Mouse (Mus musculus) heart, postnatal 0 days (tissue): ENCODE data around the gene Ppp3cb. TPM values are rescaled to one million over a fixed set of nuclear protein-coding genes. Genes with fewer than 3 reads are reported as not detected.

Source experiments
- ATAC-seq: fragments of 200-750 bp; cut with Nextera tagmentation; 2 replicates; pipeline ENCODE4 v1.8.0; 2017; ENCODE audit warnings: low read depth, moderate number of reproducible peaks, moderate library complexity; ENCODE audit not compliant: insufficient read depth
- DNase-seq: peaks from one replicate; pipeline ENCODE4 v3.0.0-alpha.2; 2016; ENCODE audit warnings: low spot score
- H3K27ac ChIP-seq: fragments of 300-500 bp; sonication (generic); 2 replicates; pipeline ENCODE4 v1.5.1; 2014; ENCODE audit warnings: low read depth, mild to moderate bottlenecking
- H3K27me3 ChIP-seq: fragments of 300-500 bp; sonication (generic); 2 replicates; pipeline ENCODE4 v1.6.1; 2014; ENCODE audit warnings: low read length, mixed read lengths; ENCODE audit not compliant: control insufficient read depth, insufficient read depth
- H3K36me3 ChIP-seq: fragments of 300-500 bp; sonication (generic); replicated peaks from 2 replicates; pipeline ENCODE4 v1.6.1; 2014; ENCODE audit warnings: low read length, mixed read lengths; ENCODE audit not compliant: control insufficient read depth, insufficient read depth
- H3K4me1 ChIP-seq: fragments of 300-500 bp; sonication (generic); 2 replicates; pipeline ENCODE4 v1.6.1; 2014; ENCODE audit warnings: antibody characterized with exemption; ENCODE audit not compliant: control insufficient read depth, insufficient read depth
- H3K4me2 ChIP-seq: fragments of 300-500 bp; sonication (generic); 2 replicates; pipeline ENCODE4 v1.6.1; 2014; ENCODE audit warnings: low read depth, mild to moderate bottlenecking, low read length, moderate library complexity
- H3K4me3 ChIP-seq: fragments of 300-500 bp; sonication (generic); 2 replicates; pipeline ENCODE4 v1.5.1; 2014; ENCODE audit warnings: low read depth, low read length
- H3K9ac ChIP-seq: fragments of 300-500 bp; sonication (generic); replicated peaks from 2 replicates; pipeline ENCODE4 v1.6.1; 2014; ENCODE audit warnings: low read depth, low read length, mixed read lengths
- H3K9me3 ChIP-seq: fragments of 300-500 bp; sonication (generic); replicated peaks from 2 replicates; pipeline ENCODE4 v1.6.1; 2016; ENCODE audit warnings: low read length; ENCODE audit not compliant: control insufficient read depth
- CTCF ChIP-seq: IDR thresholded peaks from 2 replicates; pipeline ENCODE4 v1.5.1; 2016; ENCODE audit warnings: antibody characterized with exemption, control low read depth, low read depth
- EP300 ChIP-seq: IDR thresholded peaks from 2 replicates; pipeline ENCODE4 v1.6.1; 2016; ENCODE audit warnings: antibody characterized with exemption, low read depth
- WGBS: fragments of 180-500 bp; shearing (Covaris S2); extraction: QIAGEN DNeasy Blood & Tissue Kit; methylation state at CpG from one replicate; pipeline ENCODE4 v1.1.7; 2014; 5-methylcytosine and 5-hydroxymethylcytosine counted together
- polyA plus RNA-seq: library from polyadenylated mRNA; unstranded; fragments of >200 nt; fragmentation: Nextera tagmentation; extraction: Ambion mirVana; gene quantifications from 2 replicates; pipeline ENCODE4 v1.2.1, GENCODE M21; 2015
- total RNA-seq: library from RNA; depleted of rRNA; stranded (reverse); fragments of >200 nt; gene quantifications from 2 replicates; pipeline ENCODE4 v1.2.3, GENCODE M21; 2014; ENCODE audit warnings: low replicate concordance

The Ppp3cb gene
- total and polyA plus RNA-seq, 2 experiments from 2014 or later, result 25.5 to 27.1 TPM

DNA sequence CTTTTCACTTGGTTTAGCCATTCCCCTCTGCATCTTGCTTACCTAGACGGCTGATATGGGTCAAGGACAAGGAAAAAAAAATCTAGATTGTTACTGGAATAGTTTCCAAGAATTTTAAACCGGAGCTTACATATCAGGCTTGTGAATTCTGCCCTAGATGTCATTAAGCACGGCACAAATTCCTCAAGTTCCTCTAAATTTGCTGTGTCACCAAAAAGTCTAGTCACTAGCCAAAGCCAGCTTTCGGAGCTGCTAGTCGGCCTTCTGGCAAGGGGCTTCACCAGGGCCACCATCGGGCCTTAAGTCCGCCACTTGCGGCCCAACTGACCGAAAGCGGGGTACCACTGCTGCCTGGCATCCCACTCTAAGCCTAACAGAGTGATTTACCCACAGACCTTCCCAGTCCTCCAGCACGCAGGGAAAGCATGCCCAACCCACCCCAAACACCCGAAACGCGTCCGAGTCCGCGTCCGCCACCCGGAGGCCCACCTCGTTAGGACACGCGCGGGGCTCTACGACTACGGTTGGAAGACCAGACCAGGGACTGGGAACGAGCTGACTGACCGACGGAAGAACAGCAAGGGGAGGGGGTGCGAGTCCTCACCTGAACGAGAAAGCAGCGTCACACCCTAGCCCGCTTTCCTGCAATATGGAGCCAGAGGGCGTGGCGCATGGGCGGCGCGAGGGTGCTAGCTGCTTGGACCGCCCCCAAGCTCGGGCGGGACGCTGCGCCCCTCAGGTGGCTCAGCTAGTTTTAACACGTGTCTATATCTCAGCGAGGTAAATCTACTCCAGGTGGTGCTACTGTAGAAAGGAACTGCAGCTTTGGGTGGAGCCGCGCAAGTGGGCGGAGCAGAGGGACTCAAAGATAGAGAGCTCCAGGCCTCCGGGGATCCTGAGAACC lies 66.8 kb downstream of the Ppp3cb start, which contains the start of gene Anxa7:
Gene Anxa7 (minus strand): TSS at position 843 of the 904 bp plus-strand sequence.
- under 1% methylated on average over 48 of the region's 48 CpGs for WGBS
- peak; percentile 69 for ATAC-seq
- Histone ChIP-seq H3K27me3 (no peaks in the 10 kb centered on the region), H3K36me3 (peaks cover 12% of the 10 kb centered on the region; the same call in 1 of the 2 replicates), H3K4me1 (peaks cover 20% of the 10 kb centered on the region), H3K27ac (peak within 1 kb of the TSS; percentile 79), H3K4me3 (peak within 1 kb of the TSS; percentile 83), H3K9ac (peak within 1 kb of the TSS; percentile 73), H3K4me2 (peak within 1 kb of the TSS; percentile 97), H3K9me3 (no peaks in the 10 kb centered on the region)
- peak; percentile 16; the same call in 1 of the 2 replicates for TF ChIP-seq CTCF
- no peak for TF ChIP-seq EP300
- peak; percentile 77 for DNase-seq

DNA sequence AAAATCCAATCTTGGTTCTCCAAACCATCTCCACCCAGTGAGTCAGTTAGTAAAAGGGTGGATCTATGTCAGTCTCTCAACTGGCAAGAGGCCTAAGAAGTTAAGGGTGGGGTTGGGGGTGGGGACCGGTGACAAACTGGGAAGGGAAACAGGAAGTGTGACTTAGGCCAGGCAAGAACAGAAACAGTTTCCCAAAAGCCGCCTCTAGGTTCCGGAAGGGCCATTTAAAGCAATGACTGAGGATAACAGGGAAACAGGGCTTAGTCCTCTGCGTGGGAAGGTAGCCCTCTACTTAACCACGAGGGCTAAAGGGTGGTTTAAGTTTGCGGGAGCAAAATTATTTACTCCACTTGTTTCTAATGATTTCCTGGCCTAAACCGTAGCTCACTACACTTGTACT lies 67.6 kb downstream of the Ppp3cb start:
- TF ChIP-seq EP300 (no peak), CTCF (no peak)
- Histone ChIP-seq H3K4me1 (peaks cover 20% of the 10 kb centered on the region), H3K4me2 (peak overlapping the region; percentile 97), H3K27ac (peak overlapping the region; percentile 79), H3K36me3 (0 out of 2 replicates have a peak, but pooled peaks cover 6% of the 10 kb centered on the region), H3K9me3 (no peaks in the 10 kb centered on the region), H3K9ac (peak overlapping the region; percentile 73), H3K27me3 (no peaks in the 10 kb centered on the region), H3K4me3 (peak overlapping the region; percentile 83)
- peak; percentile 72 for ATAC-seq
- WGBS, result 2% methylated on average over 7 of the region's 7 CpGs
- DNase-seq, result peak; percentile 87

DNA sequence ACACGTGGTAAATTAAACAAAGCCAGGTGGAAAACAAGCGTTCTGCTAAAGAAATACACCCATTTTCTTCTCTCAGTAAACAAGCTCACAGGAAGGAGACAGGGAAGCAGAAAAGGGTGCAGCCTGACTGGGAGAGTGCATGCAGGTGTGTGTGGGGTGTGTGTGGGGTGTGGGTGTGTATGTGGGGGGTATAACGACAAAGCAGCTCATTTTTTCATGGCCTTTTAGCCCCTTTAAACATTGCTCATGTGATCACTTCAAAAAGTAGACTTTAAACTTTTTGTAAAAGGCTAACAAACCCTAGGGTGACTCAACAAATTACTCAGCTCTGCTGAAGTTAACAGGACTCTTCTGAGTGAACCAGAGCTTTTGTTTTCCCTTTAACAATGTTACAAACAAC lies 68.0 kb downstream of the Ppp3cb start:
- peak overlapping the region; percentile 73; the same call in 1 of the 2 replicates for H3K9ac ChIP-seq
- peaks cover 20% of the 10 kb centered on the region for H3K4me1 ChIP-seq
- ATAC-seq (0 out of 2 replicates have a peak, but pooled peaks have one; percentile 3), DNase-seq (no peak)
- peak overlapping the region; percentile 79 for H3K27ac ChIP-seq
- H3K9me3 ChIP-seq, result no peaks in the 10 kb centered on the region
- no peaks in the 10 kb centered on the region for H3K27me3 ChIP-seq
- 54% methylated on average over 3 of the region's 3 CpGs for WGBS
- peak overlapping the region; percentile 97 for H3K4me2 ChIP-seq
- peaks cover 7% of the 10 kb centered on the region; the same call in 1 of the 2 replicates for H3K36me3 ChIP-seq
- H3K4me3 ChIP-seq, result peak overlapping the region; percentile 83
- TF ChIP-seq EP300, result no peak
- no peak for TF ChIP-seq CTCF

DNA sequence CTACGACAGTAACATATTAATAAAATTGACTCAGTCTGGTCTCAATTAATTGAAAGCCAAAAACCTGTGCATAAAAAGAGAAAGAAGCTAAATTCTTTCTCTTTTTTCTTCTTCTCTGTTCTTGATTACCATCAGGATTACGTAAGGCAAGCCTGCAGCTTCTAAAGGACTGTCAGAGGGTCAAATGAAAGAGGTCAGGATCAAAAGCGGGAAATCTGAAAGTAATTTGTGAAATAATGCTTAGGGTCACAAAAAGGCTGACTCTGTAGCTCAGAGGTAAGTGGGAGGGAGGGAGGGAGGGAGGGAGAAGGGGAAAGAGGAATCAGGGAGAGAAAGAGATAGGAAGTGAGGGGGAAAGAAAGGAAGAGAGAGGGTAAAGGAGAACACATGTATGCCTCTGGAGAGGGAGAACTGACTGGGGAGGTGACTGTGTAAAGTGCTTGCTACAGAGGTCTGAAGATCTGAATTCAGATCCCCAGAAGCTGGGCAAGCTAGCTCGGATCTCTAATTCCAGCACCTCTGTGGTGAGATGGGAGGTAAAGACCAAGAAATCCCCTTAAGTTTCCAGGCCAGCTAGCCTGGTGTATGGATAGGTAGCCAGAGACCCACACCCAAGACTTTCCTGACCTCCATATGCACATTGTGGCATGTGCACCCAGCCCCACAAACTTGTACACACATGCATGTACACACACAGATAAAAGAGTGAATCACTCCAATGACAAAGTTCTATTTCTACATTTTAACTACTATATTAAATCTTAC lies 68.9 kb downstream of the Ppp3cb start:
- 75% methylated on average over 4 of the region's 4 CpGs for WGBS

DNA sequence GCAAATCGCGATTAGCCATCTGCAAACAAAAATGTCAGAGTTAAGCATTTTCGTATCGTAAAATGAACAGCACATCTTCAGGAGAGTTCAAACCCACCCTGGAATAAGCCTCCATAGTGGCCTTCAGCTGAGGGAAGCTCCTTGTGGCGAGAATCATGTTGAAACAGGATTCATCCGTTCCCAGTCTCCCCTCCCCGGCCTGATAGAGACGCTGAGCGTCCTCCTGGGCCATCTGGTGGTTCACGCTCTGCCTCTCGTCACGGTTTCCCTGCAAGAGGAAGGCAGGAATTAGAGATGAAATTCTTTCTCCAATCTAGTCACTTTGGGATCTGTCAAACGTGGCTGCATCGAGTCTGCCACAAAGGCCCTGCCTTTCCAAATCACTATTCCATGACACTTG lies 86.2 kb downstream of the Ppp3cb start:
- Histone ChIP-seq H3K4me2 (no peak overlapping the region), H3K36me3 (peaks cover 93% of the 10 kb centered on the region), H3K9me3 (no peaks in the 10 kb centered on the region), H3K4me3 (no peak overlapping the region), H3K27me3 (no peaks in the 10 kb centered on the region), H3K4me1 (no peaks in the 10 kb centered on the region), H3K9ac (no peak overlapping the region), H3K27ac (no peak overlapping the region)
- no peak for DNase-seq
- no peak for ATAC-seq
- 79% methylated on average over 14 of the region's 14 CpGs for WGBS
- TF ChIP-seq CTCF, result no peak
- TF ChIP-seq EP300, result no peak

More for the DNA sequence above, 68.9 kb downstream of the Ppp3cb start:
- no peak for DNase-seq
- H3K9ac ChIP-seq, result no peak overlapping the region
- H3K4me2 ChIP-seq, result no peak overlapping the region
- peaks cover 15% of the 10 kb centered on the region; the same call in 1 of the 2 replicates for H3K36me3 ChIP-seq
- no peaks in the 10 kb centered on the region for H3K27me3 ChIP-seq
- no peaks in the 10 kb centered on the region for H3K9me3 ChIP-seq
- no peak overlapping the region for H3K27ac ChIP-seq
- ATAC-seq, result no peak
- TF ChIP-seq CTCF (no peak), EP300 (no peak)
- H3K4me1 ChIP-seq, result peaks cover 20% of the 10 kb centered on the region
- no peak overlapping the region for H3K4me3 ChIP-seq
